Mouse (Mus musculus) liver, adult 2 months (tissue): Measurements from ENCODE around the gene Gm2a.

Experiments
- CTCF ChIP-seq: fragments of 200-500 bp; IDR thresholded peaks from 2 replicates; pipeline ENCODE4 v1.5.1; 2011; ENCODE audit warnings: low read depth, low read length, control low read depth
- POLR2A ChIP-seq: fragments of 200-500 bp; IDR thresholded peaks from 2 replicates; pipeline ENCODE4 v1.6.1; 2011; ENCODE audit warnings: low read length, control low read depth; ENCODE audit not compliant: insufficient read depth; ENCODE audit errors: extremely low read depth

DNA sequence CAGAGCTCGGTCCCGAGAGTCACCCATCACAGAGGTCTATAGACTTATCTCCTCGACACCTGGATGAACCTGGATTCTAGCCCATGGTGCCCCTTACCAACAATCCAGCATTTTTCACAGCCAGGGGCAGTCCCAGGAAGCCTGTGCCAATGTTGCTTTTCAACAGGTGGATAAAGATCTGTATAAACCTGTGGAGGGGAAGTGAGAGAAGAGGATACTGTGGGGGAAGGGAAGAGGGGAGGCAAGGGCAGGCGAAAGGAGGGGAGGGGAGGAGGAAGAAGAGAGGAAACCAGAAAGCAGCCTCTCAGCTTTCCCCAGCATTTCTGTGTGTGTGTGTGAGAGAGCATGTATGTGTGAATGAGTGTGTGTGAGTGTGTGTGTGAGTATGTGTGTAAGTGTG, 50.5 kb downstream of the Gm2a start:
- no peak for TF ChIP-seq POLR2A
- no peak for TF ChIP-seq CTCF
